Mouse (Mus musculus) spleen, postnatal 14 days (tissue): ENCODE results near the gene Hpn.

Source experiments
- DNase-seq, 2 experiments: peaks; one replicate each; pipeline ENCODE4 v3.0.0; 2021 to 2022; ENCODE audit warnings: low spot score in 2 of 2

Gene Hpn

DNA sequence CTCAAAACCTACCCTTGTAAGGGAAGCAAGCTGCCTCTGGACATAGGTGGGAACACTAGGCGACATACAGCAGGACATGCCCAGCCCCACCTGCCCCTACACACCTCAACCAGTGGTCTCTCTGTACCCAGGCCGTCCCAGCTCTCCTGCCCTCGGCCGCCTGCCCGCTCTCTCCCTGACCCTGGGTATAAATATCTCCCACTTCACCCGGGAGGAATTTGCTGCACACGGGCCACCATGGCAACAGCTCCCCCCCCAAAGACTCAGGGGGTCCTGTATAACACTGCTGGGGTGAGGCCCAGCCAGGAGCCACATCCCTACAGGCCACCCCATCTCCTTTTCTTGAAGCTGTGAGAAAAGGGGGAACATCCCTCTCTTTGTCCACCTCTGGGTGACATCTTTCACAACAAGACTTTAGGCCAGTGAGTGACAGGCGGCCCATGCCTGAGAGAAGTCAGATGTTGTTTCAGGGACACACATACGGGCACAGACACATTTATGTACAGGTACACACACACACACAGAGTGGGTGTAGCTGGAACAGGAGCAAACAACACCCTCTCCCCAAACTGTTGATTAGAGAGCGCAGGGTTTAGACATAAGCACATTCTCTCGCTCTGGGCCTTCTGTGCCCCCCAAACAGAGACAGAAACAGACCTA lies 60.3 kb downstream of the Hpn start:
- no peak for DNase-seq

DNA sequence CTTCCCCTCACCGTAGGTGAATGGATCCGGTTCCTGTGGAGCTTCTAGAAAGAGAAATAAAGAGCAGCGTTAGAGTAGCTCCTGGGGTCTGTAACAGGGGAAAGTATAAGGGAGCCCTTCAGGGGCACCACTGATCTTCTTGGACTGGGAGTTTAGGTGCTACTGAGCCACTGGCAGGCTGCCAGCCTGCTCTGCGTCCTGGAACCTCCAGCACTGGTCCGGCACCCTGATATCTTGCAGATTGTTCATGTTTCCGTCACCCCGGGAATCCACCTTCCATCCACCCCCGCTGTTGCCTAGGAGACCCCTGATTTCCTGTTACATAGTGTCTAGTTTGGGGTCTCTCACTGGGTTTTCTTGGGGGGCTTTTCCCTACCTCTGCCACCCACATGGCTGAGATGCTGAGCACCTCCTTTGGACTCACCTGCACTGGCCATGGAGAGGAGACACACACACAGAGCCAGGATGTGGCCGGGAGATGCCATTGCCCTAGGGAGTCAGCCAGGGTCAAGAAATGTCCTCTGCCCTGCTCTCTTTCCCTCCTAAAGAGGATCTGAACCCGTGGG lies 61.1 kb downstream of the Hpn start:
- DNase-seq, result no peak

DNA sequence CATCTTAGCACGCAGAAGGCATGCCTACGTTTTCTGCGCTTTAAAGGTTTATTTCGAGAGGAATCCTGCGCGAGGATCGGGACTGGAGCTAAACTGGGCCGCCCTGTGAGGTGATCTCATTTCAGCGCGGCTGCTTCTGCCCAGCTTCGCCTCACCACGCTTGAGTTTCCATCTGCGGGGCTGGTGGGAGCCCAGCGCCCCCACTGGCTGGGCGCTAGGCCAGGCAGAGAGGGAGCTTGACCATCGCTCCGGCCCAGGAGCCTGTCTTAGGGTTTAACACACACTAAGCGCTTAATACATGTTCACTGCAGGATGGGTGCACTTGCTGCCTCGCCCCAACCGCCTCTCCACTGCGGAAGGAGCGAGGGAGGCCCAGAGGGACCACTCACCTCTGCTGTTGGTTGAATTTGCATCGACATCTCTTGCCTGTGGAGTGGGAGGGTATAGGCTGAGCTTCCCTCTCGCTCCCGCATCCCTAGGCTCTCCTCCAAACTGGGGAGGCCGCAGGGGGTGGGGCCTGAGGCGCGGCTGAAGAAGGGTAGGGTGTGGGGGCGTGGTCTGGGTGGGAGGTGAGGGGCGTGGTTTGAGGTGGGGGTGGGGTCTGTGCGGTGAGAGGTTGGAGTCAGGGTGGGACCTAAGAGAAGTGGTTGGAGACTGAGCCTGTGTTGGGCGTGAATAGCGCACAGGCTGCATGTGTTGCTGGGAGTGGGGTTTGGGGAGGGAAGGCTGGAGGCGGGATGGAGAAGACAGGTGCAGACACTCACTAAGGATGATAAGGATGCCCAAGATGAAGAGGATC lies 62.3 kb downstream of the Hpn start:
- DNase-seq, result no peak

DNA sequence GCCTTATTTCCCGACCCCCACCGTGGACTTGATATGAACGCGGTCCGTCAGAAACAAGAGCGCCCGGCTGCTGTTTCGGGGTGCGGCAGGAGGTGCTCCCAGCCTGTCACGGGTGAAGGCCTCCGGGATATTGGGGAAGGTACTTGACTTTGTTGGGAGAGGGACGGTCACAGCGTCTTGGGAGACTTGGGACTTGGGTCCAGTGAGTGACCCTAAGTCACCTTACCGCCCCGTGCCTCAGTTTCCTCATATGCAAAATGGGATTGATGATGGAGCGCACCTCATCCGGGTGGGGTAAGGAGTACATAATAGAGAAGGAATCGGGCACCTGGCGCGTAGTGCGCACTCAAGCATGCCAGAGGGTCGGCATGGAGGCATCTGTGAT lies 62.8 kb downstream of the Hpn start:
- no peak for DNase-seq

DNA sequence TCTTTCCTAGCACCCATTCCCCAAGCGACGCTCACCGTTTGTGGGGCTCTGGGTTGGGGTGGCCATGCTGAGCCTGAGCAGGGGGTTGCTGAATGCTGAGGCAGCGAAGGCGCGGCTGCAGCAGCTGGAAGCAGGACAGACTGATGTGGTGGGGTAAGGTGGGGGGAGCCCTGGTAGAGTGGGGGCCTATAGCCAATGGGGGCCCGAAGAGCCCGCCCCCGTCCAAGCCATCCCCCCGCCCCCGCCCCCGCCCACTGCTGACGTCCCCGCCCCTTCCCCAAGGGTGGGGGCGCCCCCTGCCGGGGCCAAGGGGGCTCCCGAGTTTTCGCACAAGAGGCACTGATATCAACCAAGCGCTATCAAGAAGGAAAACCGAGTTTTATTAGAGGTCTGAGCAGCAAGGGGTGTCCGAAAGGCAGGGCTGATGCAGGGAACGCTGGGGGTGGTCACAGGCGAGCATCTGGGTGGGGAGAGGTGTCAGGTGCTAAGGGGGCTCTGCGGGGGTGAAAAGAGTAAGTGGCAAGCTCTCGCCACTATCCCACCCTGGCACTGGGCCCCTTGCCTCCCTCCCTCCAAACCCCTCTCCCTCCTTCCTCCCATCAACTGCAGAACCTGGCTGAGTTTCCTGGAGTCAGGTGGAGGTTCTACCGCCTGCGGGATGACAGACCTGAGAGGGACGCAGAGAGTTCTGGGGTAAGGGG lies 63.6 kb downstream of the Hpn start, which contains the start of gene Fxyd7:
Gene Fxyd7, minus strand, starts transcription at position 147 of the 701 bp plus-strand sequence.
- DNase-seq, result no peak

DNA sequence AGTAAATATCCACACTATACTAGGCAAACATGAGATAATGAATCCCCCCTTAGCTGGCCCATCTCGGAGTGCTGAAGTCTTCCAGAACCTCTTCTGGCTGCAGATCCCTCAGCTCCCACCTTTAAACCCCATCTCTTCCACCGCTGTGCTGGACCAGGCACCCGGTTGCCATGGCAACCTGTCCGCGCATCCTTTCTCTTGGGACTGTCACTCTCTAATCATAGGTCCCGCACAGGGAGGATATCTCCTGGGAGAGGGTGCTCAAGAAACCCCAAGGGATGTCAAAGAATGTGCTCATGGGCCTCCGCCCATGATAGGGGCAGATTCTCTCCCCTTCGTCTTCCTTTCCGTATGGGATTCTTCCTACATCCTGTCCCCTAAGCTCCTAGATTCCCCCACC lies 64.2 kb downstream of the Hpn start:
- DNase-seq, result no peak

DNA sequence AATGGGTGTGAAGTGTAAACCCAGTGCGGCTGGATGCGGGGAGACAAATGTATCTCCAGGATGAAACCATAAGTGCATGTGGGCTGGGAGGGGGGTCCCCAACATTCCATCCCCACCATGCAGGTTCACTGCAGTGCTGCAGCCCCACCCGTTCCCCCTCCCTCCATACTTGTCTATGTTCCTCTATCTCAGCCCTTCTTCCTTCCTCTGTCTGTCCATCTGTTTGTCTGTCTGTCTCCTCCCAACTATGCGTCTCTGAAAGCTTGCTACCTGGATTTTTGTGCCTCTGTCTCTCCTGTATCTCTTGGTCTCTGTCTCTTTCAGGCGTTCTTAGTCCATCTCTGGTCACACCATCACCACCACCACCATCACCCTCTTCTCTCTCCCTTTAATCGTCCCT lies 64.6 kb downstream of the Hpn start:
- no peak for DNase-seq

DNA sequence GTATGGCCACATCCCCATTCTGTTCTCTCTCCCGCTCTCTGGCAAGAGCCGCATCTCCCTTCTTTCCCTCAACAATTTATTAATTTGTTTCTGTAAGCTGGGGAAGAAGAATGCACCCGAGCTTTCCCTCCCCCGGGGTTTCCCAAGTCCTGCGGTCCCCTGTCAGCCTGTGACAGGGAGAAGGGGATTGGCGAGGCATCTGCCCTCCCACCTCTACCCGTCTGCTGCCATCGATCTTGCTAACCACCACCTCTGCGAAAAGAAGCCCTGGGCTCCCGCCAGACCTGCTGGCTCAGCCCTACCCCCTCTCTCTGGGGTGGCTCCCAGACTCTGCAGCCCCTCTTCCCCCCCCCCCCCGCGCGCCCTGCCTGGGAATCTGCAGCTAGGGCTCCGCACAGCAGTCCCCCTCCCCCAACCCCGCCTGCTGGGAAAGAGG lies 65.2 kb downstream of the Hpn start:
- no peak for DNase-seq

DNA sequence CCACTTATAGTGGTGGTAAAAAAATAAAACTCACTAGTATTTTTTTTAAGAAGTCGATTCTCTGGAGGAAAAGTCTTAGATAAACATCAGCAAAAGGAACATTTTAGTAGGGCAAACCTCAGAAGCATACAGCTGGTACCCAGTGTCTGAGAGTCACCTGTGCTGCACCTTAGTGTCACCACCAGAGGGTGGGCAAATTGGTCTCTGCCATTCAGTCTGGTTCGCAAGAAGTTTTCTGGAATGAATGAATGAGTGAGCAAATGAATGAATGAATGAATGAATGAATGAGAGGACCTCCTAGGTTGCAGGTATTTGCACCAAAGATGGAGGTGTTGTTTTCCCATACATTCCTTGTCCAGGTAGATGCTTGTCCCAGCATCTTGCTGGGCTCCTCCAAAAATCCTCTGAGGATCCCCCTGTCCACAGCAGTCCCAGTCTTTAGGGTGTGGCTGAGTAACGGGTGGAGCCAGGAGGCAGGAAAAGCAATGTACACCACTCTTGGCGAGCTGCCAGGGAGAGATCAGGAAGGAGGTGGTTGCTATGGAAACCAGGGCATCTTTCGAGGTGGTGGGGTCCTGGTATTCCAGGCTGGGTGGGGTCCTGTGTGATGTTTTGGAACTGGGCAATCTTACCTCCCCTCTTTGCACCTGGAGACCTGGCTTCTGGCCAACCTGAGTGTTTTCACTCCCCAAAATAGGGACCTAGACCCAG lies 65.8 kb downstream of the Hpn start:
- DNase-seq, result no peak
